Mouse (Mus musculus) CH12.LX (cell line): ENCODE data around the gene Acaca. TPM values are rescaled to one million over a fixed set of nuclear protein-coding genes. Genes with fewer than 3 reads are reported as not detected.

Source experiments
- DNase-seq: peaks from one replicate; pipeline ENCODE4 v3.0.0-alpha.2; 2013; ENCODE audit errors: extremely low read depth
- H3K27ac ChIP-seq: 2 replicates; pipeline ENCODE4 v1.5.1; 2012; ENCODE audit warnings: low read depth, mild to moderate bottlenecking, control low read depth, moderate library complexity; ENCODE audit not compliant: insufficient read depth
- H3K27me3 ChIP-seq: replicated peaks from 2 replicates; pipeline ENCODE3; 2012; ENCODE audit warnings: inconsistent platforms
- H3K36me3 ChIP-seq, 2 experiments: replicated peaks in 1 of 2; 2 replicates each; pipeline versions ENCODE3 to v1.6.1; 2012; ENCODE audit warnings: inconsistent platforms in 1 of 2, low read length in 1 of 2, mild to moderate bottlenecking in 1 of 2, mixed read lengths in 1 of 2, moderate library complexity in 1 of 2; ENCODE audit not compliant: control insufficient read depth in 1 of 2, insufficient read depth in 1 of 2
- H3K4me1 ChIP-seq, 2 experiments: 2 replicates each; pipeline ENCODE4 v1.6.1; 2012; ENCODE audit warnings: inconsistent platforms in 1 of 2, moderate library complexity in 1 of 2; ENCODE audit not compliant: insufficient read depth in 2 of 2, control insufficient read depth in 1 of 2
- H3K4me2 ChIP-seq: 2 replicates; pipeline ENCODE4 v1.6.1; 2012; ENCODE audit warnings: low read depth, mild to moderate bottlenecking, control low read depth; ENCODE audit not compliant: poor library complexity, insufficient read depth, severe bottlenecking
- H3K4me3 ChIP-seq, 3 experiments: fragments of 150-350 bp in 1 of 3; sonication (generic) in 1 of 3; replicated peaks in 1 of 3; 2 replicates each; pipeline versions ENCODE3 to v1.5.1; 2011 to 2012; ENCODE audit warnings: low read depth in 2 of 3, low read length in 2 of 3, mild to moderate bottlenecking in 2 of 3, moderate library complexity in 2 of 3, control low read depth in 1 of 3, improper control_type of control experiment in 1 of 3, inconsistent platforms in 1 of 3, mixed read lengths in 1 of 3; ENCODE audit not compliant: poor library complexity in 1 of 3
- H3K79me2 ChIP-seq: replicated peaks from 2 replicates; pipeline ENCODE4 v1.6.1; 2012; ENCODE audit warnings: mild to moderate bottlenecking, moderate library complexity; ENCODE audit not compliant: control insufficient read depth, poor library complexity, insufficient read depth, severe bottlenecking; ENCODE audit errors: extremely low read depth
- H3K9ac ChIP-seq: 2 replicates; pipeline ENCODE4 v1.6.1; 2012; ENCODE audit warnings: low read depth, mild to moderate bottlenecking, control low read depth, moderate library complexity; ENCODE audit not compliant: insufficient read depth
- H3K9me3 ChIP-seq: replicated peaks from 2 replicates; pipeline ENCODE3; 2012; ENCODE audit warnings: low read length, inconsistent platforms, mixed read lengths
- BHLHE40 ChIP-seq: IDR thresholded peaks from 2 replicates; pipeline ENCODE4 v1.6.1; 2011; ENCODE audit warnings: mild to moderate bottlenecking, low read depth, low read length, improper control_type of control experiment
- JUND ChIP-seq: conservative IDR thresholded peaks from 2 replicates; pipeline ENCODE4 v1.6.1; 2011; ENCODE audit warnings: low read depth, low read length, improper control_type of control experiment
- MEF2A ChIP-seq: IDR thresholded peaks from 2 replicates; pipeline ENCODE4 v1.6.1; 2014; ENCODE audit warnings: low read depth, mild to moderate bottlenecking, inconsistent platforms, low read length, improper control_type of control experiment, borderline replicate concordance
- NELFE ChIP-seq: IDR thresholded peaks from 2 replicates; pipeline ENCODE4 v1.6.1; 2011; ENCODE audit warnings: low read depth, low read length, improper control_type of control experiment
- PAX5 ChIP-seq: IDR thresholded peaks from 2 replicates; pipeline ENCODE4 v1.6.1; 2012; ENCODE audit warnings: low read length, inconsistent platforms, mixed read lengths
- POLR2AphosphoS2 ChIP-seq: IDR thresholded peaks from 2 replicates; pipeline ENCODE4 v1.6.1; 2011; ENCODE audit warnings: low read depth, low read length, improper control_type of control experiment
- RCOR1 ChIP-seq: conservative IDR thresholded peaks from 2 replicates; pipeline ENCODE4 v1.6.1; 2012; ENCODE audit warnings: low read depth, mild to moderate bottlenecking, inconsistent platforms, low read length, improper control_type of control experiment
- SMC3 ChIP-seq: IDR thresholded peaks from 2 replicates; pipeline ENCODE4 v1.6.1; 2011; ENCODE audit warnings: low read depth, low read length, improper control_type of control experiment
- USF1 ChIP-seq: IDR thresholded peaks from 2 replicates; pipeline ENCODE4 v1.6.1; 2014; ENCODE audit warnings: low read depth, mild to moderate bottlenecking, inconsistent platforms, low read length, improper control_type of control experiment
- ZC3H11A ChIP-seq: IDR thresholded peaks from 2 replicates; pipeline ENCODE4 v1.6.1; 2012; ENCODE audit warnings: low read depth, mild to moderate bottlenecking, inconsistent platforms, low read length, improper control_type of control experiment
- ZMIZ1 ChIP-seq: IDR thresholded peaks from 2 replicates; pipeline ENCODE4 v1.6.1; 2012; ENCODE audit warnings: low read depth, mild to moderate bottlenecking, inconsistent platforms, low read length, improper control_type of control experiment
- ZNF384 ChIP-seq: IDR thresholded peaks from 2 replicates; pipeline ENCODE4 v1.6.1; 2012; ENCODE audit warnings: low read depth, low read length, improper control_type of control experiment, inconsistent platforms
- dilution Hi-C: fragments of 300-500 bp; cut with MboI; formaldehyde crosslinking; loops from 2 replicates; pipeline ENCODE4 v1.14.3; 2020; ENCODE audit warnings: low sequenced_read_pairs; ENCODE audit not compliant: extremely low pct_unique_long_range_greater_than_20kb, extremely low pct_ligation_motif_present
- in situ Hi-C: fragments of 300-500 bp; cut with MboI; formaldehyde crosslinking; loops from 3 replicates; pipeline ENCODE4 v1.14.3; 2019; ENCODE audit warnings: low sequenced_read_pairs, low pct_ligation_motif_present, low pct_unique_long_range_greater_than_20kb, mixed read lengths
- polyA plus RNA-seq: library from polyadenylated mRNA; unstranded; fragments of >175 nt; gene quantifications from 2 replicates; pipeline ENCODE4 v1.2.1, GENCODE M21; 2012; ENCODE audit warnings: low read depth; ENCODE audit not compliant: insufficient read length
- total RNA-seq, 2 experiments: library from RNA; depleted of rRNA; stranded (reverse); fragments of 300-350 nt in 1 of 2; fragments of >200 nt in 1 of 2; gene quantifications; 2 replicates each; pipeline ENCODE4 v1.2.3; 2012 to 2014

Gene Acaca
- total and polyA plus RNA-seq, 3 experiments = 36.9 to 62.6 (median 61.7) TPM

GRCm38 (mm10) chr11:84197607-84198402 is 68.3 kb downstream of the Acaca start:
- Histone ChIP-seq H3K4me3 (no peak overlapping the region), H3K79me2 (peaks cover 13% of the 10 kb centered on the region), H3K4me2 (no peak overlapping the region), H3K27ac (no peak overlapping the region), H3K27me3 (no peaks in the 10 kb centered on the region), H3K36me3 (peaks cover 13 to 59% of the 10 kb centered on the region in 2 experiments), H3K9ac (no peak overlapping the region), H3K9me3 (no peaks in the 10 kb centered on the region), H3K4me1 (peaks cover 3 to 21% of the 10 kb centered on the region in 2 experiments)
- dilution Hi-C loops = no loop called here
- DNase-seq = no peak
- in situ Hi-C loops = no loop called here
- TF ChIP-seq POLR2AphosphoS2 (no peak), ZC3H11A (no peak)

- H3K79me2 ChIP-seq = peaks cover 6% of the 10 kb centered on the region; the same call in 1 of the 2 replicates
- no peak for TF ChIP-seq BHLHE40
- TF ChIP-seq RCOR1 = no peak
- no peak for TF ChIP-seq ZNF384
- no peak for TF ChIP-seq SMC3
- no peak for TF ChIP-seq NELFE
- no peak for TF ChIP-seq MEF2A
- no peak for TF ChIP-seq JUND
- TF ChIP-seq PAX5 = no peak
- TF ChIP-seq ZMIZ1 = no peak
- no peak for TF ChIP-seq ZC3H11A
- no peak for TF ChIP-seq USF1
- TF ChIP-seq POLR2AphosphoS2 = no peak
- in situ Hi-C loops = no loop called here
- peak overlapping the region; percentile 90 for H3K4me2 ChIP-seq
- peak overlapping the region; percentile 32 for H3K9ac ChIP-seq
- peak; percentile 51 for DNase-seq
- H3K4me1 ChIP-seq = peaks cover 2 to 30% of the 10 kb centered on the region in 2 experiments; a peak in 3 of 4 replicates
- H3K36me3 ChIP-seq = peaks cover 0 to 38% of the 10 kb centered on the region in 2 experiments
- dilution Hi-C loops = no loop called here
- peaks cover 3% of the 10 kb centered on the region for H3K9me3 ChIP-seq
- no peaks in the 10 kb centered on the region for H3K27me3 ChIP-seq
- 0 out of 2 replicates have a peak overlapping the region, but pooled peaks have one; percentile 16 for H3K27ac ChIP-seq
- peak overlapping the region in 2 of 3 experiments; percentile 7 to 30 for H3K4me3 ChIP-seq
These were observed 76.3 kb downstream of the Acaca start for GRCm38 (mm10) chr11:84205776-84206175.
